Mouse (Mus musculus) thymus, postnatal 36 days (tissue): Measurements from ENCODE around the gene Jazf1.

Experiments used
- DNase-seq, 2 experiments: peaks; one replicate each; pipeline ENCODE4 v3.0.0; 2022; ENCODE audit warnings: mixed read lengths in 2 of 2

Jazf1 gene

GRCm38 (mm10) chr6:53006032-53006431 is 62.4 kb downstream of the Jazf1 start:
- DNase-seq = no peak

GRCm38 (mm10) chr6:53005544-53005943 is 62.9 kb downstream of the Jazf1 start:
- DNase-seq = no peak

GRCm38 (mm10) chr6:52990816-52991215 is 77.6 kb downstream of the Jazf1 start:
- DNase-seq = no peak

- no peak for DNase-seq
Measured at GRCm38 (mm10) chr6:52987905-52988640, 80.4 kb downstream of the Jazf1 start.

- DNase-seq = peak in 1 of 2 experiments; percentile 17
Measured at GRCm38 (mm10) chr6:52987391-52987790, 81.0 kb downstream of the Jazf1 start.

- no peak for DNase-seq
Measured at GRCm38 (mm10) chr6:52982175-52982574, 86.3 kb downstream of the Jazf1 start.

- DNase-seq = no peak
Measured at GRCm38 (mm10) chr6:52979503-52979902, 88.9 kb downstream of the Jazf1 start.

- no peak for DNase-seq
Measured at GRCm38 (mm10) chr6:52973351-52973750, 95.1 kb downstream of the Jazf1 start.

- DNase-seq = no peak
Measured at GRCm38 (mm10) chr6:52972138-52972537, 96.3 kb downstream of the Jazf1 start.

- peak; percentile 69 to 72 for DNase-seq
Measured at GRCm38 (mm10) chr6:52969717-52970261, 98.6 kb downstream of the Jazf1 start.

- DNase-seq = no peak
Measured at GRCm38 (mm10) chr6:52968346-52968891, 100.0 kb downstream of the Jazf1 start.

- DNase-seq = no peak
Measured at GRCm38 (mm10) chr6:52967557-52968270, 100.7 kb downstream of the Jazf1 start.

- DNase-seq = no peak
Measured at GRCm38 (mm10) chr6:52966001-52966400, 102.4 kb downstream of the Jazf1 start.

- peak in 1 of 2 experiments; percentile 18 for DNase-seq
Measured at GRCm38 (mm10) chr6:52965340-52965739, 103.1 kb downstream of the Jazf1 start.

GRCm38 (mm10) chr6:52963840-52964690 is 104.4 kb downstream of the Jazf1 start:
- DNase-seq = no peak

- DNase-seq = no peak
Measured at GRCm38 (mm10) chr6:52963430-52963732, 105.0 kb downstream of the Jazf1 start.

- DNase-seq = no peak
Measured at GRCm38 (mm10) chr6:52962600-52963429, 105.6 kb downstream of the Jazf1 start.

GRCm38 (mm10) chr6:52961660-52962490 is 106.6 kb downstream of the Jazf1 start:
- no peak for DNase-seq

- peak; percentile 63 to 75 for DNase-seq
Measured at GRCm38 (mm10) chr6:52957730-52958129, 110.7 kb downstream of the Jazf1 start.

GRCm38 (mm10) chr6:52956131-52956530 is 112.3 kb downstream of the Jazf1 start:
- no peak for DNase-seq

GRCm38 (mm10) chr6:52955304-52955703 is 113.1 kb downstream of the Jazf1 start:
- peak in 1 of 2 experiments; percentile 27 for DNase-seq
